Mouse (Mus musculus) retina, postnatal 1 day (tissue): ENCODE measurements around the gene Olfr617.
"Not testable (repeated sequence)": the region's sequence is repeated elsewhere in the genome, so short reads cannot be mapped to it uniquely, and the experiment has no call there.

ENCODE experiments used
- DNase-seq: peaks from one replicate; pipeline ENCODE4 v3.0.0-alpha.2; 2012

Gene Olfr617

GRCm38 (mm10) chr7:103572761-103573160 is at the start of gene Olfr617:
TSS of gene Olfr617 (plus strand) at chr7:103573061.
- DNase-seq: no peak

GRCm38 (mm10) chr7:103542617-103543016 is 30.2 kb upstream of the Olfr617 start, which contains the start of gene Olfr612:
TSS of gene Olfr612 (minus strand) at chr7:103542717.
- DNase-seq: not testable (repeated sequence)

- no peak for DNase-seq
Observed at GRCm38 (mm10) chr7:103547774-103548173, 25.1 kb upstream of the Olfr617 start, which contains the start of gene Olfr613. TSS of gene Olfr613 (plus strand) at chr7:103548074.

- DNase-seq: no peak
Observed at GRCm38 (mm10) chr7:103555779-103556178, 17.1 kb upstream of the Olfr617 start, which contains the start of gene Olfr615. TSS of gene Olfr615 (plus strand) at chr7:103556079.

GRCm38 (mm10) chr7:103569043-103569442 is 3.8 kb upstream of the Olfr617 start, which contains the start of gene Olfr616:
TSS of gene Olfr616 (minus strand) at chr7:103569143.
- no peak for DNase-seq

- DNase-seq: no peak
Observed at GRCm38 (mm10) chr7:103589803-103590202, 16.9 kb downstream of the Olfr617 start, which contains the start of gene Olfr618. TSS of gene Olfr618 (plus strand) at chr7:103590103.

GRCm38 (mm10) chr7:103600275-103600674 is 27.4 kb downstream of the Olfr617 start, which contains the start of gene Olfr619:
TSS of gene Olfr619 (plus strand) at chr7:103600575.
- DNase-seq: no peak

GRCm38 (mm10) chr7:103607425-103607824 is 34.6 kb downstream of the Olfr617 start:
- DNase-seq: no peak

GRCm38 (mm10) chr7:103612434-103612833 is 39.6 kb downstream of the Olfr617 start, which contains the start of gene Olfr620:
TSS of gene Olfr620 (minus strand) at chr7:103612534.
- DNase-seq: no peak
